Mouse (Mus musculus) limb, embryonic 13.5 days (tissue): ENCODE data around the gene Zbtb26. TPM values are rescaled to one million over a fixed set of nuclear protein-coding genes. Genes with fewer than 3 reads are reported as not detected.

ENCODE experiments used
- ATAC-seq: fragments of 200-750 bp; cut with Nextera tagmentation; 2 replicates; pipeline ENCODE4 v1.8.0; 2017; ENCODE audit warnings: low read depth, moderate number of reproducible peaks, moderate TSS enrichment; ENCODE audit not compliant: low FRiP score
- H3K27ac ChIP-seq: fragments of 300-500 bp; sonication (generic); 2 replicates; pipeline ENCODE4 v1.5.1; 2015; ENCODE audit warnings: inconsistent platforms, mild to moderate bottlenecking, moderate library complexity
- H3K27me3 ChIP-seq: fragments of 300-500 bp; sonication (generic); 2 replicates; pipeline ENCODE4 v1.6.1; 2015; ENCODE audit warnings: mild to moderate bottlenecking, inconsistent platforms
- H3K36me3 ChIP-seq: fragments of 300-500 bp; sonication (generic); 2 replicates; pipeline ENCODE4 v1.6.1; 2015; ENCODE audit warnings: inconsistent platforms, mild to moderate bottlenecking, moderate library complexity
- H3K4me1 ChIP-seq: fragments of 300-500 bp; sonication (generic); 2 replicates; pipeline ENCODE4 v1.6.1; 2015; ENCODE audit warnings: inconsistent platforms
- H3K4me2 ChIP-seq: fragments of 300-500 bp; sonication (generic); replicated peaks from 2 replicates; pipeline ENCODE4 v1.6.1; 2015; ENCODE audit warnings: inconsistent platforms, mild to moderate bottlenecking, moderate library complexity
- H3K4me3 ChIP-seq: fragments of 300-500 bp; sonication (generic); 2 replicates; pipeline ENCODE4 v1.5.1; 2015; ENCODE audit warnings: moderate library complexity, mild to moderate bottlenecking, inconsistent platforms
- H3K9ac ChIP-seq: fragments of 300-500 bp; sonication (generic); 2 replicates; pipeline ENCODE4 v1.6.1; 2015; ENCODE audit warnings: mild to moderate bottlenecking, inconsistent platforms
- H3K9me3 ChIP-seq: fragments of 300-500 bp; sonication (generic); 2 replicates; pipeline ENCODE4 v1.6.1; 2016; ENCODE audit warnings: inconsistent platforms
- WGBS: fragments of 180-500 bp; shearing (Covaris S2); methylation state at CpG from one replicate; pipeline ENCODE4 v1.1.7; 2015; 5-methylcytosine and 5-hydroxymethylcytosine counted together
- polyA plus RNA-seq: library from polyadenylated mRNA; unstranded; fragments of >200 nt; fragmentation: Nextera tagmentation; extraction: Ambion mirVana; gene quantifications from 2 replicates; pipeline ENCODE4 v1.2.1, GENCODE M21; 2015

The Zbtb26 gene
- 9.0 and 9.3 TPM in 2 replicates for polyA plus RNA-seq

DNA sequence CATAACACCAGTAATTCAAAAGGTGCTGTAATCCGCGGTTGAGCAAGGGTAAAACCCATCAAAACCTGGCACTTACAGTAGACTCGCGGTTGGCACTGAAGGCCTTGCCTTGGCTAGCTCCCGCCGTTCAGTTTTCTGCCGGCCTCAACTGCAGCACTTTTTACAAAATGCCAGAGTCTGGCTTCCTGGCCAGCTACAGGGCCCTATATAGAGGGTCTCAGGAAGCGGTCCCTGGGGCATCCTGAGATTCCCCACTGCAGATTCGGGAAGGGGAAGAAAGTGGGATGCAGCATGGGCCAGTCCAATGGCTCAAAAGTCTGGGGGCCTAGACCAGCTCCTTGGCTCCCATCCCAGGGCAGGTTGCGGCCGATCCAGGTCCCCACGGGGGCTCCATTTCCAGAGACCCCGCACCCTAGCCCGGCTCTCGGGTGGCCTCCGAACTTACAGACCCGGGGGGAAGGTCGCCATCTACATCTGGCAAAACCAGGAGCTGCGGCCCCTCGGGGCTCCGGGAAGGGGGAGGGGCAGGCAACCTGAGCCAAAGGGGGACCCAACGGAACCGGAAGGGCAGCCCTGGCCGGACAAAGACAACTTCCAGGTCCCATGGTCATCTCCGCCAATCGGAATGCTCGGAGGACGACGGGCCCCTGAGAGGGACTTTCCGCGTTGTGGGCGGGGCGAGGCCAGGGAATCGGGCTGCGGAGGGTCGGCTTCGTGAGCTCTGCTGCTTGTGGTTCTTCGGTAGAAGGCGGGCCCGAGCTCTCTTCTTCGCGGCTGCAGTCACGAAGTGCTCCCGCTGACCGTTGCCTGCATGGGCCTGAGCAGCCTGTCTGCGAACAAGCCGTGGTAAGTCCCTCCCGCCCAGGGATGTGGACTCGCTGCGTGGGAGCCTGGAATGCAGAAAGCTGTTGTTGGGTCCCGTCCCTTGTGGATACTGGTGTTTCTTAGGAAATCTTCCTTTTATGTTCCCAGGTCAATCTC lies at the start of gene Zbtb26, which contains the start of the genes Zbtb6 and Rabgap1:
TSS of gene Zbtb26 (minus strand) at position 525 of the 981 bp plus-strand sequence.
TSS of gene Zbtb6 (minus strand) at position 561 of the 981 bp plus-strand sequence.
TSS of gene Rabgap1 (plus strand) at position 669 of the 981 bp plus-strand sequence.
- Histone ChIP-seq H3K4me1 (peaks cover 27% of the 10 kb centered on the region), H3K27me3 (no peaks in the 10 kb centered on the region), H3K36me3 (no peaks in the 10 kb centered on the region; the same call in 1 of the 2 replicates), H3K4me3 (peak within 1 kb of the TSS; percentile 74), H3K9me3 (no peaks in the 10 kb centered on the region), H3K27ac (peak within 1 kb of the TSS; percentile 88), H3K9ac (peak within 1 kb of the TSS; percentile 95), H3K4me2 (peak within 1 kb of the TSS; percentile 77)
- ATAC-seq, result peak; percentile 99
- under 1% methylated on average over 51 of the region's 51 CpGs for WGBS

DNA sequence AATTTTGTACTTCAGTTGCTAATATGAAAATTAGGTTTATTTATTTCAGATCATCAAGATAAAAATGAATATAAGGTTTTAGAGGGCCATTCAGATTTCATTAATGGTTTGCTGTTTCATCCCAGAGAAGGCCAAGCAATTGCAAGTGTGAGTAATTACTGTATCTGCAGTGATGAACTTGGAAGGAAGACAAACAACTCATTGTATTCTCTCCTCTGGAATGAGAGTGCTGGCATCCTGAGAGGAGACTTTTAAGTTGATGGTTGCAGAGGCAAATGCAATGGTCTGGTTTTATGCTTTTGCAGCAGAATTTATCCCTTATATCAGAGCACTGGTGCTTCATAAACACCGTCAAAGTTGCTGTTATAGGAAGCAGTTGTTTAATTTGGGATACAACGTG lies 46.0 kb upstream of the Zbtb26 start:
- Histone ChIP-seq H3K4me1 (no peaks in the 10 kb centered on the region), H3K27me3 (no peaks in the 10 kb centered on the region), H3K4me2 (no peak overlapping the region), H3K36me3 (peaks cover 66% of the 10 kb centered on the region), H3K27ac (no peak overlapping the region), H3K9me3 (no peaks in the 10 kb centered on the region), H3K4me3 (no peak overlapping the region), H3K9ac (no peak overlapping the region)
- WGBS, result 90% methylated on average over 2 of the region's 2 CpGs
- ATAC-seq, result no peak

DNA sequence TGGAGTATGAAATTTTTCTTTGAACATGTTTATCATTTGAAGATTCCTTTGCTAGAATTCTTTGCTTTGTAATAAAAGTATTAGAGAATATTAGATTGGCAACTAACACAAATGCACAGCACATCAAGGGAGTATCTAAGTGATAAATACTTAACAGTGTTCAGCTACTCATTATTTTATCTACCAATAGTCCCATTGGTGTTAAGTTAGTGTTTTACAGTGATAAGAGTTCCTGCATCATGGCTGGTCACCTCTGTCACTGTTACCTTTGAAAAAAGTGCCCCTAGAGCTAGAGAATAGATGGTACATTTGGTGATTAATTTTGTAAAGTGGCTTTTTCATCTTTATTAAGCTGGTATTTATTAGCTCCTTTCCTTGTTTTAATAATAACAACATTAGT lies 43.5 kb upstream of the Zbtb26 start:
- Histone ChIP-seq H3K36me3 (peaks cover 64% of the 10 kb centered on the region), H3K27me3 (no peaks in the 10 kb centered on the region), H3K4me1 (no peaks in the 10 kb centered on the region), H3K4me3 (no peak overlapping the region), H3K9me3 (no peaks in the 10 kb centered on the region), H3K9ac (no peak overlapping the region), H3K4me2 (no peak overlapping the region), H3K27ac (no peak overlapping the region)
- no peak for ATAC-seq

DNA sequence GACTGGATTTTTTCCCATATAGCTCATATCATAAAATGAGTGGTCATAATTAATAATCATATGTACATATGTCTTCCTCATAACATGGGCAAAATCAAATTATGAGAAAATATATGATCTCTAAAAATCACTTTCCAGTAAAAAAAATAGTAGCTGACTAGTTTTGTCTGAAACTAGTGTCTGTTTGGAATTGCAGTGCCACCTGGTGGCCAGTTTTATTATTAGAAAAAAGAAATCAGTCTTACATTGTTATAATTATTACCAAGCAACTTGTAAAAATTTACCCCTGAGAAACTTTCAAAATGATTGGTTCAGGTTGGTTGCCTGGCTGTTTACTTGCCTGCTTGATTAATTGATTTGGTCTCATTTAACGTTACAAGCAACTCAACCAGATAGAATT lies 42.4 kb upstream of the Zbtb26 start:
- 81% methylated on average over 1 of the region's 1 CpGs for WGBS

DNA sequence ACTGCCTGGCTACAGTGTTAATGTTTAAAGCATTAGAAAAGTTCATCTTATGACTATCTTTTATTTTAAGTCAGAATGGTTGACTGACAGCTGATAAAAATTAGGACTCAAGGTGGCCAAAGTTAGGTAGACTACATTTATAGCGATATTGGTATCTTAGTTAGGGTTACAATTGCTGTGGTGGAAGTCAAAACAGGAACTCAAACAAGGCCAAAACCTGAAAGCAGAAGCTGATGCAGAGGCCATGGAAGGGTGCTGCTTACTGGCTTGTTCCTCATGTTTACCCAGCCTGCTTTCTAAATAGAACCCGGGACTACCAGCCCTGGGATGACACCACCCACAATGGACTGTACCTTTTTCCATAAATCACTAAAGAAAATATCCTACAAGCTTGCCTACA lies 41.2 kb upstream of the Zbtb26 start:
- H3K9me3 ChIP-seq, result no peaks in the 10 kb centered on the region
- ATAC-seq, result no peak
- H3K9ac ChIP-seq, result no peak overlapping the region
- H3K4me2 ChIP-seq, result no peak overlapping the region
- H3K27me3 ChIP-seq, result no peaks in the 10 kb centered on the region
- H3K4me3 ChIP-seq, result no peak overlapping the region
- H3K4me1 ChIP-seq, result no peaks in the 10 kb centered on the region
- no peak overlapping the region for H3K27ac ChIP-seq
- WGBS, result 89% methylated on average over 2 of the region's 2 CpGs
- H3K36me3 ChIP-seq, result peaks cover 59% of the 10 kb centered on the region

More for the DNA sequence above, 42.4 kb upstream of the Zbtb26 start:
- Histone ChIP-seq H3K9ac (no peak overlapping the region), H3K4me2 (no peak overlapping the region), H3K9me3 (no peaks in the 10 kb centered on the region), H3K27ac (no peak overlapping the region), H3K4me3 (no peak overlapping the region), H3K4me1 (no peaks in the 10 kb centered on the region), H3K27me3 (no peaks in the 10 kb centered on the region), H3K36me3 (peaks cover 64% of the 10 kb centered on the region)
- ATAC-seq, result no peak

DNA sequence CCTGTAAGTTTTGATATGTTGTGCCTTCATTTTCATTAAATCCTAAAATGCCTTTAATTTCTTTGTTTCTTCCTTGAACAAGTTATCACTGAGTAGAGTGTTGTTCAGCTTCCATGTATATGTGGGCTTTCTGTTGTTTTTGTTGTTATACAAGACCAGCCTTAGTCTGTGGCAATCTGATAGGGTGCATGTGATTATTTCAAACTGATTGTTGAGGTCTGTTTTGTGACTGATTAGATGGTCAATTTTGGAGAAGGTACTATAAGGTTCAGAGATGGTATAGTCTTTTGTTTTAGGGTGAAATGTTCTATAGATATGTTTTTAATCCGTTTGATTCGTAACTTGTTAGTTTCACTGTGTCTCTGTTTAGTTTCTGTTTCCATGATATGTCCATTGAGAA lies 37.1 kb upstream of the Zbtb26 start:
- no peak for ATAC-seq

DNA sequence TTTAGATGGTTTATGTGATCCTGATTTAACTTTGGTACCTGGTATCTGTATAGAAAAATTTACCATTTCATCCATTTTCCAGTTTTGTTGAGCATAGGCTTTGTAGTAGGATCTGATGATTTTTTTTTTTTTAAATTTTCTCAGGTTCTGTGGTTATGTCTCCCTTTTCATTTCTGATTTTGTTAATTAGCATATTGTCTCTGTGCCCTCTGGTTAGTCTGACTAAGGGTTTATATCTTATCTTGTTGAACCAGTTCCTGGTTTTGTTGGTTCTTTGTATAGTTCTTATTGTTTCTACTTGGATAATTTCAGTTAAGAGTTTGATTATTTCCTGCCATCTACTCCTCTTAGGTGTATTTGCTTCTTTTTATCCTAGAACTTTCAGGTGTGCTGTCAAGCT lies 36.6 kb upstream of the Zbtb26 start:
- Histone ChIP-seq H3K27me3 (no peaks in the 10 kb centered on the region), H3K4me3 (no peak overlapping the region), H3K27ac (no peak overlapping the region), H3K9ac (no peak overlapping the region), H3K9me3 (0 out of 2 replicates have a peak, but pooled peaks cover 7% of the 10 kb centered on the region), H3K36me3 (peaks cover 73% of the 10 kb centered on the region), H3K4me2 (no peak overlapping the region), H3K4me1 (no peaks in the 10 kb centered on the region)
- ATAC-seq, result no peak

More for the DNA sequence above, 37.1 kb upstream of the Zbtb26 start:
- WGBS, result 97% methylated on average over 2 of the region's 2 CpGs
- no peaks in the 10 kb centered on the region for H3K4me1 ChIP-seq
- H3K4me2 ChIP-seq, result no peak overlapping the region
- H3K9ac ChIP-seq, result no peak overlapping the region
- 0 out of 2 replicates have a peak, but pooled peaks cover 7% of the 10 kb centered on the region for H3K9me3 ChIP-seq
- no peaks in the 10 kb centered on the region for H3K27me3 ChIP-seq
- no peak overlapping the region for H3K4me3 ChIP-seq
- H3K27ac ChIP-seq, result no peak overlapping the region
- peaks cover 75% of the 10 kb centered on the region for H3K36me3 ChIP-seq

DNA sequence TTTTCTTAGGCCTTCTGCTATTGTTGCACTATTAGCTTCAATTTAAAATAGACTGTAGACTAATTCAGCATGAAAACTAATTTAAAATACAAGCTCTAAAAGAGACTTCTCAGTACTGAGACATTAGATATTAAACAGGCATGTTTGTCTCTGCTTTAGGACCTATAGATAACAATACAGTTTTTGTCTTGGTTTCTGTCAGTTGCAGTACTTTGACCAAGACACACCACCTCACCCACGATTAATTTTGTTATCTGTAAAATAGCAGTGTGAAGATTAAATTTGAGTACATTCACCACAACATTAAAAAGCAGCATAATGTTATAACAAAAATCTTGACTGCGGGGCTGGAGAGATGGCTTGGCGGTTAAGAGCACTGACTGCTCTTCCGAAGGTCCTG lies 23.3 kb upstream of the Zbtb26 start:
- Histone ChIP-seq H3K4me2 (no peak overlapping the region), H3K9ac (no peak overlapping the region), H3K4me1 (no peaks in the 10 kb centered on the region), H3K27me3 (no peaks in the 10 kb centered on the region), H3K4me3 (no peak overlapping the region), H3K36me3 (peaks cover 14% of the 10 kb centered on the region), H3K27ac (no peak overlapping the region), H3K9me3 (no peaks in the 10 kb centered on the region)
- ATAC-seq, result no peak
- WGBS, result 95% methylated on average over 4 of the region's 4 CpGs

DNA sequence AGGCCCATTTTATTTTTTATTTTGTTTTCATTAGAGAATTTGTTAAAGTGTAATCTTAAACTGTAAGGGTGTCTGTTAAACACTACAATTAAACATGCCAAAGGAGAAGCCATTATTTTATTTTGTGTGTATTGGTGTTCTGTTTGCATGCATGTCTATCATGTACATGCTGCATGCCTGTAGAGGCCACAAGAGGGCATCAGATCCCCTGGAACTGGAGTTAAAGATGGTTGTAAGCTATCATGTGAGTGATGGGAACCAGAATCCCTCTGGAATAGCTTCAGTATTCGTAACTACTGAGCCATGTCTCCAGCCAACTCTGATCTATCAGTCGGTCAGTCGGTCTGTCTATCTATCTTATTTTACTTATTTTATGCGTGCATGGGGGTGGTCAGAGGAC lies 17.8 kb upstream of the Zbtb26 start:
- H3K4me1 ChIP-seq, result no peaks in the 10 kb centered on the region
- ATAC-seq, result no peak
- H3K9ac ChIP-seq, result no peak overlapping the region
- H3K9me3 ChIP-seq, result no peaks in the 10 kb centered on the region
- H3K4me2 ChIP-seq, result no peak overlapping the region
- H3K36me3 ChIP-seq, result no peaks in the 10 kb centered on the region
- H3K27ac ChIP-seq, result no peak overlapping the region
- WGBS, result over 99% methylated on average over 4 of the region's 4 CpGs
- no peak overlapping the region for H3K4me3 ChIP-seq
- no peaks in the 10 kb centered on the region for H3K27me3 ChIP-seq

DNA sequence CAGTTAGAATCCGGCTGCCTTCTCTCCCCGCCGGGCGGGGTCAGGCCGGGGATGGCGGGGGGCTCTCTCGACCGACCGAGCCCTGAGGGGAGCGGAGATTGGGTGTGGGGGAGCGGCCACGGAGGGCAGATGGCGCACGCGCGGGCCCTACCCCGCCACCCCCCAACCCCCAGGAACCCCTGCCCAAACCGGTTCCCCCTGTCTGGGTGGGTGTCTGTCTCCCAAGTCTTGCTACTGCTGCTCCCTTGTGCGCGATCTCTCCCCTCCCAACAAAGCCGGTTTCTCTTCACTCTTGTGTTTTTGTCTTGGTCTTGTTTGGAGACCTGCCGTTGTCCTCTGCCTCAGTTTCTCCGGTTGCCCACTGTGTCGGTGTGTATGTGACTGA lies 9.4 kb upstream of the Zbtb26 start:
- Histone ChIP-seq H3K4me2 (peak overlapping the region; percentile 88), H3K9ac (peak overlapping the region; percentile 91), H3K4me1 (peaks cover 14% of the 10 kb centered on the region), H3K9me3 (no peaks in the 10 kb centered on the region), H3K4me3 (peak overlapping the region; percentile 89), H3K36me3 (no peaks in the 10 kb centered on the region), H3K27ac (peak overlapping the region; percentile 81), H3K27me3 (no peaks in the 10 kb centered on the region)
- ATAC-seq, result peak; percentile 88
- WGBS, result under 1% methylated on average over 17 of the region's 24 CpGs

DNA sequence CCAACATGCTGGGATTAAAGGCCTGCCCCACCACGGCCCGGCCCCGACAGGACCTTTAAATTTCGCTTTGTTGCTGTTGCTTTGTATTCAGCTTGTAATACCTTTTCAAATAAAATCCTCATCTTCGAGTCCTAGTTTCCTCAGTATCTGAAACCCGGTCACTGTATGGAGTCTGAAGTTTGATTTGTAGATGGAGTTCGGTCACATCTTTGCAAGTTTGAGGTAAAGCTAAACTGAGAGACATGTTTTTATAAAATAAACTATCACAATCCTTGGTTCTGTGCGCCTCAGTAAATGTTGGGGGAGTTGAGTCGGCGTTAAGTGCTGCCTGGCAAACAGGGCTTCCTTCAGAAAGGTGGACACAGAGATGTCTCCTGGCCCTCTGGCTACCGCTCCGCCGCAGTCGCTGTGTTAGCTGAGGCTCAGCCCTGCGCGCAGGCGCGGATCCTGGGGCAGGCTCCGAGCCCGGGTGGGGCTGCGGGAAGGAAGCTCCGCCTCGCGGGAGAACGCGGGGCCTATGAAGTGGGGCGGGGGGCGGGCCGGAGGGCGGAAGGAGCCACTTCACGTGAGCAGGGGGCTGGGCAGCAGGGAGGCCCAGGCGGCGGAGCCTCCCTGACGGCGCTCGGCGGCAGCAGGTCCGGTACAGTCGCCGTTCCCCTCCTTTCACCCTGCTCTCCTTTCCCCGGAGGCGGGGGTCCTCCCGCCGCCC lies 8.9 kb upstream of the Zbtb26 start:
- peak overlapping the region; percentile 88 for H3K4me2 ChIP-seq
- peak overlapping the region; percentile 89 for H3K4me3 ChIP-seq
- WGBS, result 8% methylated on average over 43 of the region's 44 CpGs
- H3K27ac ChIP-seq, result peak overlapping the region; percentile 81
- H3K27me3 ChIP-seq, result no peaks in the 10 kb centered on the region
- H3K4me1 ChIP-seq, result peaks cover 14% of the 10 kb centered on the region
- no peaks in the 10 kb centered on the region for H3K9me3 ChIP-seq
- H3K9ac ChIP-seq, result peak overlapping the region; percentile 91
- ATAC-seq, result peak; percentile 99
- no peaks in the 10 kb centered on the region; the same call in 1 of the 2 replicates for H3K36me3 ChIP-seq

DNA sequence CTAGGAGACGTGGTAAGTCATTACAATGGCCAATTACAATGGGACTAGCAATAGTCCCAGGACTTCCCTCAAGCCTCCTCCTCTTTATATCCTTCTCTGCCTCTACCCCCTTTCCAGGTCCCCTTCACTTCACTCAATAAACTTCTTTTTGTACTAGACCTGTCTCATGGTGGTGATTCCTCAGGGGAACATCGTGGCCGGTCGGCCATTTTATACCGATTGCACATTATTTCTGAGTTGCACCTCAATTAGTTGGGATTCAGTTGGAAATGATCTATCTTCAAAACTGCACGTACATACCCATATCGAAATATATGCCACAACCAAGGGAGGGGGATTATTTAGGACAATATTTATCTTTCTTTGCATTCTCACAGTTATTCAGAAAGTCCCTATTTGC lies 11.3 kb downstream of the Zbtb26 start:
- Histone ChIP-seq H3K36me3 (peaks cover 26% of the 10 kb centered on the region), H3K4me1 (peaks cover 14% of the 10 kb centered on the region), H3K27ac (peak overlapping the region; percentile 90; the same call in 1 of the 2 replicates), H3K9ac (peak overlapping the region; percentile 84), H3K4me3 (peak overlapping the region; percentile 88), H3K27me3 (no peaks in the 10 kb centered on the region), H3K4me2 (peak overlapping the region; percentile 82), H3K9me3 (no peaks in the 10 kb centered on the region)
- ATAC-seq, result no peak
- 30% methylated on average over 7 of the region's 7 CpGs for WGBS
